Mouse (Mus musculus): ENCODE measurements around the gene Emilin1.

DNA sequence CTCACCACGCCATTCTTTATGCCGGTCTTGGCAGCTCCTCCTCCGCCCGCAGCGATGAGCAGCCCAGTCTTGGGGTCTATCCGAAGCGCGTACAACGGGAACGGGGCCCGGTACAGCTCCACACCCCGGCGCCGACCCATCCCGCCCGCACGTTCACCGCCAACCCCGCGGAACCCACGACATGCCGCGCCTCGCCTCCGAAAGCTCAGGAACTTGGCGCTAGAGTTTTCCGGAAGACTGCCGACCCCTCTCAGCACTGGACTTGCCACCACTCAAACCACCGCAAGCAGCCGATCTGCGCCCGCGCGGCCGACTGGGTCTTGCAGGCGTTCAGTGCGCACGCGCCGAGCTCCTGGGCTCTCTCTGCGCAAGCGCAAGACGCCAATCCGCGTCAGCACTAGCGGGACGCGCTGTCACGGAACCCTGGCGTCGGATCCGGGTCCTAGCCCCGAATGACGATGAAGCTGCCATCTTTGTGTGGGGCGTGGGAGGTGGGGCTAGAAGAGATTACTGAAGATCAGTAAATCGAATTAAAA is 46.8 kb downstream of the Emilin1 start, which contains the start of gene Preb:
- TF ChIP-seq GATA1 (IDR thresholded peaks at IDR 0.05; ENCODE audit: low read length) (no peak), TAL1 (IDR thresholded peaks at IDR 0.05; ENCODE audit: low read length) (no peak)

All from erythroblast, embryonic 14.5 days (primary cell).